ENCODE assay signal across 16 mouse cellular contexts in genomic region chr2:22788658-22789057, GRCm38 (mm10).
"Had no signal": no experiment of that assay in that cellular context is flagged by ENCODE, and none has a peak within 500 bp of the region (broad histone marks: within the 10 kb centered on the region; RNA-seq: fewer than 3 reads in every experiment).

No protein-coding gene starts in this region.

- H3K4me3 ChIP-seq: neural tube, embryonic 13.5 days; neural tube, embryonic 15.5 days; stomach, embryonic 15.5 days had no signal

- H3K9ac ChIP-seq: neural tube, embryonic 13.5 days; neural tube, embryonic 15.5 days; stomach, embryonic 15.5 days had no signal

- H3K27ac ChIP-seq: neural tube, embryonic 13.5 days; neural tube, embryonic 15.5 days; stomach, embryonic 15.5 days; stomach, postnatal 0 days had no signal

- H3K4me2 ChIP-seq: neural tube, embryonic 13.5 days; neural tube, embryonic 15.5 days; stomach, embryonic 15.5 days had no signal

- H3K4me1 ChIP-seq: neural tube, embryonic 13.5 days; neural tube, embryonic 15.5 days; stomach, embryonic 15.5 days had no signal

- H3K9me3 ChIP-seq: neural tube, embryonic 13.5 days; neural tube, embryonic 15.5 days; stomach, embryonic 15.5 days had no signal

- H3K27me3 ChIP-seq: neural tube, embryonic 13.5 days; neural tube, embryonic 15.5 days; stomach, embryonic 15.5 days had no signal

- DNase-seq: retina, postnatal 1 day; right cerebral cortex, adult 18-20 months; right cerebral cortex, postnatal 14 days; right cerebral cortex, postnatal 25 days; right cerebral cortex, postnatal 4 days; spleen, adult 18-20 months; thymus, adult 18-20 months; thymus, adult 2 months; thymus, postnatal 14 days; thymus, postnatal 25 days; thymus, postnatal 36 days; thymus, postnatal 4 days had no signal

- H3K36me3 ChIP-seq: neural tube, embryonic 13.5 days; neural tube, embryonic 15.5 days; stomach, embryonic 15.5 days had no signal
